Mouse (Mus musculus) heart, adult 2 months (tissue): ENCODE data around the gene Nmnat2.

ENCODE experiments used
- CTCF ChIP-seq: fragments of 200-600 bp; IDR thresholded peaks from 2 replicates; pipeline ENCODE4 v1.8.1; 2022; ENCODE audit warnings: antibody characterized with exemption, mild to moderate bottlenecking, moderate library complexity
- POLR2A ChIP-seq: fragments of 200-500 bp; IDR thresholded peaks from 2 replicates; pipeline ENCODE4 v1.6.1; 2011; ENCODE audit warnings: mild to moderate bottlenecking, low read depth, low read length, control low read depth; ENCODE audit not compliant: insufficient read depth

- TF ChIP-seq CTCF (no peak), POLR2A (no peak)
Measured at GRCm38 (mm10) chr1:153085198-153085597, 130.4 kb downstream of the Nmnat2 start.
